Mouse (Mus musculus): ENCODE measurements around the gene Il1r1. TPM values are rescaled to one million over a fixed set of nuclear protein-coding genes. Genes with fewer than 3 reads are reported as not detected.

The Il1r1 gene
- polyA plus RNA-seq, 1 experiment from 2014 or later = 0.80 TPM

DNA sequence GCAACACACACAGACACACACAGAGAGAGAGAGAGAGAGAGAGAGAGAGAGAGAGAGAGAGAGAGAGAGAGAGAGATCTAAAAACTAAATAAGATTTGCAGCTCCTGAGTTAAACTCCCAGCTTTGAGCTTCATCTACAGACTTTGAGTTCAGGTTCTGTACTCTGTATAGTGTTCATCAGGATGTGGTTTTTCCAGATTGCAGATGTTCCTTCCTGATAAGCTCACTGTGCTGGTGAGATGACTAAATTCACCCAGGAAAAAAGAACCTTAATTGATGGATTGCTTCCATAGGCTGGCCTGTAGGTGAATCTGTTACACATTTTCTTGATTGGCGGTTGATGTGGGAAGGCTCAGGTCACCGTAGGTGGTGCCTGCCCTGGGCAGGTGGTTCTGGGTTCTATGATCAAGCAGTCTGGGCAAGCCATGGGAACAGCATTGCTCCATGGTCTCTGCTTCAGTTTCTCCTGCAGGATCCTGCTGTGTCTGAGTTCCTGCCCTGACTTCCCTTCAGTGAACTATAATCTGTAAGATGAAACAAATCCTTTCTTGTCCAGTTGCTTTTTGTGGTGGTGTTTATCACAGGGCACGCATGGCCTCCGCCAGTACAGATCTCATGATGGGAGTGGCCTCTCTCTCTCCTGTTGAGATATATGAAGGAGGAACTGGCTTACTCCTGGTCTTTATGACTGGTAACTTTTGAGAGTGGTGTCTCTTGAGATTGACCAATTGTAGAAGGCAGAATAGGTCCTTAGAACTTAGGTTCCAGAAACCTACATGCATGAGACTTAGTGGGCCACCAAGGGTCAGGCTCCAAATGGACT is 11.3 kb upstream of the Il1r1 start:
- Histone ChIP-seq H3K4me2 (no peak overlapping the region), H3K4me3 (no peak overlapping the region), H3K4me1 (no peaks in the 10 kb centered on the region), H3K36me3 (replicated peaks) (no peaks in the 10 kb centered on the region), H3K9me3 (peaks cover 7% of the 10 kb centered on the region; the same call in 1 of the 2 replicates), H3K27me3 (replicated peaks) (no peaks in the 10 kb centered on the region), H3K9ac (no peak overlapping the region), H3K27ac (no peak overlapping the region)
- 90% methylated on average over 4 of the region's 4 CpGs for WGBS
- ATAC-seq (replicated peaks) = no peak

DNA sequence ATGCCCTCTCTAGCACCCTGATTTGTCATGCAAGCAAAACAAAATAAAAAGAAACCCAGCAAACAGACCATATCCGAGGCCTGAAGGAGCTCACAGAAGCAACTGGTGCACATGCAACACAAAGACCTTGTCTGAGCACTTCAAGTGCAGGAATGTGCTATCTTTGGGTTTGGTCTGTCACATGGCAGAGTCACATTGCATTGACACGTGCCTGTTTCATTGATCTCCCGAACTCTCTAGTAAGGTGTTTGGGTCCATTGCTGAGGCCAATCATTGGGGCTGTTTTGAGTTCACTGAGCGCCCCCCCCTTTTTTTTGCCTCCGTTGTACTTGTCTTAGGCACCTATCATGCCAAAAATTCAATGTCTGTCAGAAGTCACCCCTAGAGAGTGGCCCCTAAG is 7.4 kb upstream of the Il1r1 start:
- ATAC-seq (replicated peaks) = no peak
- 87% methylated on average over 5 of the region's 5 CpGs for WGBS

DNA sequence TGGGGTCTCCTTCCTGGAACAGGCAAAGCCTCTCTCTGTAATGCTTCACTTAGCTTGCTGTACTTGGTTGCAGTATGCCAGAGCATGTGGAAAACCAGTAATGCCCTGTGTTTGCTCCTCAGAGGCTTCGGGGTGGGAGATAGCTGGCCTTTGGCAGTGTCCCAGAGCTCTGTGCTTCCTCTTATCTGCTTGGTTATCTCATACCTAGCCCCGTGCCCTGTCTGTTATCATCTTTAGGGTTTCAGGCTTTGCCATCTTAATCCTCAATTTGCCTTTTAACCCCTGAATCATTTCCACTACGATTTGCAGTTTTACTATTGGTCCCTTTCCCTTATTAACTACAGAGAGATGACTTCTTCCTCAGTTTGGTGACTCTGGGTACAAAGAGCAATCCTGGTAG is 6.3 kb upstream of the Il1r1 start:
- Histone ChIP-seq H3K9me3 (peaks cover 7% of the 10 kb centered on the region; the same call in 1 of the 2 replicates), H3K4me1 (no peaks in the 10 kb centered on the region), H3K27ac (no peak overlapping the region), H3K4me3 (no peak overlapping the region), H3K4me2 (no peak overlapping the region), H3K36me3 (replicated peaks) (no peaks in the 10 kb centered on the region), H3K9ac (no peak overlapping the region), H3K27me3 (replicated peaks) (no peaks in the 10 kb centered on the region)
- WGBS = 86% methylated on average over 3 of the region's 3 CpGs
- ATAC-seq (replicated peaks) = no peak

More for the DNA sequence above, 7.4 kb upstream of the Il1r1 start:
- peaks cover 7% of the 10 kb centered on the region; the same call in 1 of the 2 replicates for H3K9me3 ChIP-seq
- no peak overlapping the region for H3K9ac ChIP-seq
- H3K36me3 ChIP-seq (replicated peaks) = no peaks in the 10 kb centered on the region
- H3K4me1 ChIP-seq = no peaks in the 10 kb centered on the region
- H3K4me2 ChIP-seq = no peak overlapping the region
- no peak overlapping the region for H3K4me3 ChIP-seq
- H3K27ac ChIP-seq = no peak overlapping the region
- H3K27me3 ChIP-seq (replicated peaks) = no peaks in the 10 kb centered on the region

DNA sequence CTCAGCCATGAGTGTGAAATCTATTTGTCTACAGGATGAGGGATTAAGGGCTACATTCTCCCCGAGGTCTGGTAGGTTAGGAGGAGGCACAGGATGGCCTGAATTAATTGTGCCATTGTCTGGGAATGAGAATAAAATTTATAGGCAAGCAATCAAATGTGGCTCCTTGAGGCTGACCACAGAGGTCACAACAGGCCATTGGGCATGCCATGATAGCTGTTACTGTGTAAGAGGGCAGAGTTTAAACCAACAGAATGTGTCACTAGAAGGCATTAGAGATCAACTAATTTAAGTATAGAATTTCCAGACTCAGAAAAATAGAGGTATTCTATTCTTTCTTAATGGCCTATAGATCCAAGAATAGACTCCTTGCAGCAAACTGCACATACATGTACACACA is 4.3 kb upstream of the Il1r1 start:
- 41% methylated on average over 1 of the region's 1 CpGs for WGBS
- no peak overlapping the region for H3K27ac ChIP-seq
- ATAC-seq (replicated peaks) = no peak

DNA sequence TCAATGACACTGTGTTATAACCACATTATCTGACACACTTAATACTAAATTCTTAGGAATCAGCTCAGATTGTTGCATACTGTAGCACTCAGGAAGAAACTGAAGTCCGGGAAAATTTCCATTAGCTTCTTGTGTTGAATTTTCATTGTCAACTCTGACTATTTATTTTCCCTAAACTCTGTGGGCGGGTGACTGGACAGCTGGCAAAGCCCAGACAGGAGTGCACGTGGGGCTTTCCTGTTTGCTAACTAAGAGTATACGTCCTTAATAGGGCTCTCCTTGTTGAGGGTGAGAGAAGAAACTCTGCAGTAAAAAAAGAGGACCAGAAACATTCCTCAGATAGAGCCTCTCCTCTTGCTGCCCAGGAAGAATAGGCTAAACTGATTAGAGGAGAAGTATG is 3.0 kb upstream of the Il1r1 start:
- Histone ChIP-seq H3K9ac (no peak overlapping the region), H3K4me3 (no peak overlapping the region), H3K4me2 (no peak overlapping the region), H3K4me1 (no peaks in the 10 kb centered on the region), H3K27me3 (replicated peaks) (no peaks in the 10 kb centered on the region), H3K9me3 (no peaks in the 10 kb centered on the region), H3K36me3 (replicated peaks) (no peaks in the 10 kb centered on the region), H3K27ac (no peak overlapping the region)
- no peak for ATAC-seq (replicated peaks)
- 73% methylated on average over 4 of the region's 4 CpGs for WGBS

More for the DNA sequence above, 4.3 kb upstream of the Il1r1 start:
- H3K4me2 ChIP-seq = no peak overlapping the region
- no peak overlapping the region for H3K4me3 ChIP-seq
- H3K9ac ChIP-seq = no peak overlapping the region
- no peaks in the 10 kb centered on the region for H3K4me1 ChIP-seq
- H3K27me3 ChIP-seq (replicated peaks) = no peaks in the 10 kb centered on the region
- no peaks in the 10 kb centered on the region for H3K36me3 ChIP-seq (replicated peaks)
- peaks cover 7% of the 10 kb centered on the region; the same call in 1 of the 2 replicates for H3K9me3 ChIP-seq

DNA sequence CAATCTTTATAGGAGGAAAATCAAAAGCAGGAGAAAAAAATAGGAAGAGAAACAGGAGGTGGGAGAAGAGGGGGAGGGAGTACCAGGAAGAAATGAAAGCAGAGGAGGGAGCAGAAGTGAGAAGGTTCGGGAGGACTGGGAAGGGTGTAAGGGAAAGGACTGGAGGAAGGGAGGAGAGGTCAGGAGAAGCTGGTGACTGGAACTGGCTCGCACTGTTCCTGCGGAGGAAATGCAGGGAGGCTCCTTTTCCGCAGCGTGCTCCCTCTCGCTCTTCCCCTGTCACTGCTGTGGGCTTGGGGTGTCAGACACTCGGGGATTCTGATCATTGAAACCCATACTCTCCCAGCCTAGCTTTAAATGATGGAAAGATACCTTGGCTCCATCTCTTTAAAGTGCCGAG is 2.2 kb upstream of the Il1r1 start:
- no peak overlapping the region for H3K4me3 ChIP-seq

DNA sequence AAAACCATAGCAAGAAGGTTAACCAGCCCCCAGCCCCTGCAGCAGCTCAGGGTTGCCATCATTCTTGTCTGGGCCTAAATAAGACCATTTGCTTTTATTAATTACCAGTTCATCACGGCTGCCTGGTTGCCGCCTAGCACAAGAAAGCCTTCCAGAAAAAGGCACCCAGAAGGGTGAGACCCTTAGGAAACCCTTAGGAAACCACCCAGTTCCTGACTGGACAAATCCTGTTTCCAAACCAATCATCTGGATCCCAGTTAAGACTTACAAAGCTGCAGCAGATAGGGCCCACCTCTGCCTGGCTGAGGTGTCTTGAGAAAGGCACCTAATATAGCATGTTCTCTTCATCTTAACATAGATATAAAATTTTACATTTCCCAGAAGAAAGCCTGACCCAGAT is 1.3 kb upstream of the Il1r1 start:
- no peak overlapping the region for H3K4me2 ChIP-seq
- 91% methylated on average over 2 of the region's 2 CpGs for WGBS

More for the DNA sequence above, 2.2 kb upstream of the Il1r1 start:
- no peaks in the 10 kb centered on the region for H3K4me1 ChIP-seq
- no peaks in the 10 kb centered on the region for H3K9me3 ChIP-seq
- H3K27ac ChIP-seq = no peak overlapping the region
- no peaks in the 10 kb centered on the region for H3K36me3 ChIP-seq (replicated peaks)
- WGBS = 89% methylated on average over 8 of the region's 8 CpGs
- no peak overlapping the region for H3K9ac ChIP-seq
- no peak overlapping the region for H3K4me2 ChIP-seq
- no peak for ATAC-seq (replicated peaks)
- H3K27me3 ChIP-seq (replicated peaks) = no peaks in the 10 kb centered on the region

DNA sequence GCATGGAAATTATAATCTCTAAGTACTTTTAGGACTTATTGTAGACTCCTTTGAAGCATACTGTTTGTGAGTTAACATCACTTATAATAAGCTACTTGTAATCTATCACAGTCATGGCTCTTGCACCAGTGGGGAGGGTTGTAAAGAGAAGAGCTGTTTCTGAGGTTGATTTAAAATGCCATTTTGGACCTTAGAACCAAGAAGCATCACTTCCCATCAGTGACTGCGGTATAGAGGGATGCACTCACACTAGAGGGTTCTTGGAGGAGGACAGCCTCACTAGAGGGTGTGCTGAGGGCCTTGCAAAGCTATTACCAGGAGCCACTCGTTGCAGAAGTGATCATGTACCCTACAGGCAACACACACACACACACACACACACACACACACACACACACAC is 700 bp downstream of the Il1r1 start:
- no peak overlapping the region for H3K27ac ChIP-seq
- H3K9ac ChIP-seq = no peak overlapping the region
- no peaks in the 10 kb centered on the region for H3K9me3 ChIP-seq
- no peak overlapping the region for H3K4me3 ChIP-seq
- H3K4me2 ChIP-seq = no peak overlapping the region
- no peaks in the 10 kb centered on the region for H3K4me1 ChIP-seq
- ATAC-seq (replicated peaks) = no peak
- H3K36me3 ChIP-seq (replicated peaks) = no peaks in the 10 kb centered on the region
- no peaks in the 10 kb centered on the region for H3K27me3 ChIP-seq (replicated peaks)
- 77% methylated on average over 2 of the region's 2 CpGs for WGBS

More for the DNA sequence above, 1.3 kb upstream of the Il1r1 start:
- H3K27me3 ChIP-seq (replicated peaks) = no peaks in the 10 kb centered on the region
- H3K4me1 ChIP-seq = no peaks in the 10 kb centered on the region
- H3K9me3 ChIP-seq = no peaks in the 10 kb centered on the region
- no peak for ATAC-seq (replicated peaks)
- H3K27ac ChIP-seq = no peak overlapping the region
- H3K4me3 ChIP-seq = no peak overlapping the region
- H3K9ac ChIP-seq = no peak overlapping the region
- no peaks in the 10 kb centered on the region for H3K36me3 ChIP-seq (replicated peaks)

DNA sequence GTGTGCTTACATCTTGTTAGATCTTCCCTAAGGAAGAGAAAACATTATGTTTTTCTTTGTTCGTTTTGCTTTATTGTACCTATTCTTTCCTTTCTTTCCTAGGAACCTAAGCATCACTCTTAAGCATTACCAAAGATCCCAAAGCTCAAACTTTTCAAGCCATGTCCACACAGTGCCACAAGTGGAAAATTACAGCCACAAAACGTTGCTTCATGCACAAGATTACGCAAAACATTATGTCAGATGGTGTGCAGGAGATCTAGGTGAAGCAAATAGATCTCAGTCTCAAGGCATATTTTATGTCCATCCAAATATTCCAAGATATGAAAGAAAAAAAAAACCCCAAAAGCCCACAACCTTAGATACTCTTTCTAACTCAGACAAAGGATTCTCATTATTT is 4.2 kb downstream of the Il1r1 start:
- no peaks in the 10 kb centered on the region for H3K9me3 ChIP-seq
- WGBS = 88% methylated on average over 3 of the region's 3 CpGs
- no peak for ATAC-seq (replicated peaks)

DNA sequence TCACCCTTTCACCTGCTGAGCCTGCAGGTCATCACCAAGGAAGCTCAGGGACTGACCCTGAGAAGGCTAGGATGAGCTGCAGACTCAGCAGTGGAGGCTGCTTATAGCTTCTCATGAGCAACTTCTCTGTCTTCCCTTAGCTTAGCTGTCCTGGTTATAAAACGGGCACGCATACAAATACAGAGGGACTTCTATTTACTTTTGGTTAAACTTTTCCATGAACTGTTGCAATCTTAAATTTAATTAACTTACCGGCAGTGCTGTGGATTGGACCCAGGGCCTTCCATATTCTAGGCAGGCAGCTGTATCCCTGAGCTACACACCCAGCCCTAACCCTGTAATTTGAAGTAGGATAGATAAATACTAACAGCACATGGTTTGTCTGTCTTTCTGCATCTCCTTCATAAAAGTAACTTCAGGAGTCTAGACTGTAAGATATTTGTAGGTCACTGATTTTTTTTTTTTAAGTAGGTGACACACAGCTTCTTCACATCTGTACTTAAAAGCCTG is 4.9 kb downstream of the Il1r1 start:
- no peaks in the 10 kb centered on the region for H3K36me3 ChIP-seq (replicated peaks)
- no peak overlapping the region for H3K9ac ChIP-seq
- no peaks in the 10 kb centered on the region for H3K27me3 ChIP-seq (replicated peaks)
- H3K4me1 ChIP-seq = no peaks in the 10 kb centered on the region
- ATAC-seq (replicated peaks) = no peak
- H3K9me3 ChIP-seq = no peaks in the 10 kb centered on the region
- H3K4me3 ChIP-seq = no peak overlapping the region
- H3K4me2 ChIP-seq = no peak overlapping the region
- H3K27ac ChIP-seq = no peak overlapping the region
- WGBS = 95% methylated on average over 3 of the region's 3 CpGs

More for the DNA sequence above, 4.2 kb downstream of the Il1r1 start:
- H3K9ac ChIP-seq = no peak overlapping the region
- H3K4me3 ChIP-seq = no peak overlapping the region
- H3K36me3 ChIP-seq (replicated peaks) = no peaks in the 10 kb centered on the region
- H3K27me3 ChIP-seq (replicated peaks) = no peaks in the 10 kb centered on the region
- no peak overlapping the region for H3K4me2 ChIP-seq
- no peak overlapping the region for H3K27ac ChIP-seq
- no peaks in the 10 kb centered on the region for H3K4me1 ChIP-seq

DNA sequence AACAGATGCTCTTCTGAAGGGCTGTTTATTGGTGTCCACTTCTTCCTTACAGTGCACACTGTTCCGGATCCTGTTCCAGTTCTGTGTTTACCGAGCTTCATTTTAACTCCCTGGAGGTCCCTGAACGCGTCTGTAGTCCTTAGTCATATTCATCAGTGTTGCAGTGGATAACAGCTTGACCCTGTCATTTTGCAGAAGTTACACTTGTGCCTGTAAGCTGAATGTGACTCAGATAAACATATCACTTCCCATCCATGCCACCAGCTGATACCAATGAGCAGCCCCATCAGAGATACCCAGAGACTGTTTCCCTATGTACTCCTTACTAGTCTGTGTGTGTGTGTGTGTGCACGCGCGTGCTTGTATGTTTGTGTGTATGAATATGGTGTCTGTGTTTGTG is 5.5 kb downstream of the Il1r1 start:
- WGBS = 89% methylated on average over 7 of the region's 7 CpGs
- Histone ChIP-seq H3K36me3 (replicated peaks) (no peaks in the 10 kb centered on the region), H3K4me3 (no peak overlapping the region), H3K4me1 (no peaks in the 10 kb centered on the region), H3K9ac (no peak overlapping the region), H3K4me2 (no peak overlapping the region), H3K9me3 (no peaks in the 10 kb centered on the region), H3K27me3 (replicated peaks) (no peaks in the 10 kb centered on the region), H3K27ac (no peak overlapping the region)
- ATAC-seq (replicated peaks) = no peak

DNA sequence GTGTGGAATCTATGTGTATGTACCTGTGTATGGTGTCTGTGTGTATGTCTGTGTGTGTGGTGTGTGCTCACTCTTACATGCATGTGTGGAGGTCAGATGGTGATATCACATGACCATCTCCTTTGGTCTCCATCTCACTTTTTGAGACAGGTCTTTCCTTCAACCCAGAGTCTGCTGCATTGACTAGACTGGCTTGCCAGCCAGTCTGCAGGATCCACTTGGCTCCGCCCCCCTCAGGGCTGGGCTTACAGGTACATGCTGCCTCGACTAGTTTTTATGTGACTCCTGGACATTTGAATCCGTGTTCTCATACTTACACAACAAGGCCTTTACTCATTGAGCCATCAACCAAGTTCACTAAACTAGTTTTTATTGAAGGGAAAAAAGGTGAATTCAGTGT is 6.2 kb downstream of the Il1r1 start:
- H3K27me3 ChIP-seq (replicated peaks) = no peaks in the 10 kb centered on the region
- H3K36me3 ChIP-seq (replicated peaks) = no peaks in the 10 kb centered on the region
- H3K4me2 ChIP-seq = no peak overlapping the region
- no peaks in the 10 kb centered on the region for H3K9me3 ChIP-seq
- no peak overlapping the region for H3K4me3 ChIP-seq
- 91% methylated on average over 3 of the region's 3 CpGs for WGBS
- ATAC-seq (replicated peaks) = no peak
- H3K27ac ChIP-seq = no peak overlapping the region
- H3K4me1 ChIP-seq = no peaks in the 10 kb centered on the region
- H3K9ac ChIP-seq = no peak overlapping the region

DNA sequence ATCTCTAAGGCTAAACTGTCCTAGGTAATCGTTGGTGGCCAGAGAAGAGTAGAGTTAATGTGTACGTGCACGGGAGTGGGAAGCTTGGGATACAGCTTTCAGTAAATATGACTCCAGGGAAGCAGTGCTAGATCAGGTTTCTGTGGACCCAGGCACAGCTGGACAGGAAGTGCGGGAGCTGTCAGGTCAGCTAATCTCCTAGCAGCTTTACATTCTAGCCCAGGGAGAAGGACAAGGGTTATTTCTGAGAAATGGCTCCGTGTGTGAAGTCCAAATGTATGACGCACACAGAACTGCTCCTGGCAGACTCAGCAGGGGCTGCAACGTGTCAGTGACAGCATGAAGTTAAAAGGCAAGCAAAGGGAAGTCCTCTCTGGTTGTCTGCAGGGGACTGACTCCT is 8.3 kb downstream of the Il1r1 start:
- Histone ChIP-seq H3K9me3 (no peaks in the 10 kb centered on the region), H3K36me3 (replicated peaks) (no peaks in the 10 kb centered on the region), H3K27me3 (replicated peaks) (no peaks in the 10 kb centered on the region), H3K4me1 (no peaks in the 10 kb centered on the region), H3K4me3 (no peak overlapping the region), H3K9ac (no peak overlapping the region), H3K27ac (no peak overlapping the region), H3K4me2 (no peak overlapping the region)
- no peak for ATAC-seq (replicated peaks)
- 73% methylated on average over 7 of the region's 7 CpGs for WGBS
